Mouse (Mus musculus): ENCODE measurements around the gene Rag1. TPM values are rescaled to one million over a fixed set of nuclear protein-coding genes. Genes with fewer than 3 reads are reported as not detected.

Gene Rag1
- total RNA-seq, 4 experiments from 2014 or later = not detected

GRCm38 (mm10) chr2:101592023-101592841 is 57.1 kb downstream of the Rag1 start:
- DNase-seq (ENCODE audit: low spot score in 2 of 2) = no peak

GRCm38 (mm10) chr2:101591356-101591755 is 57.9 kb downstream of the Rag1 start:
- no peak for DNase-seq (ENCODE audit: low spot score in 2 of 2)

Other genes with a start within 250 kb of the Rag1 start
- gene Rag2, start 24.8 kb downstream of the Rag1 start, total RNA-seq (2022) = not detected
- 100 to 1,000 TPM in 2 of 4 experiments, 10 to 100 TPM in 2; 80.6 to 111 (median 96.6) TPM for gene B230118H07Rik, start within 50 bp of the Rag1 start, total RNA-seq (2022)
- gene Traf6, start 28.9 kb upstream of the Rag1 start, total RNA-seq (2022) = 10 to 100 TPM in 3 of 4 experiments, 1 to 10 TPM in 1; 9.4 to 13.3 (median 10.7) TPM
- gene Prr5l, start 233.5 kb upstream of the Rag1 start, total RNA-seq (2022) = under 1 TPM; 0.10 to 0.46 (median 0.16) TPM
- 10 to 100 TPM; 34.2 to 41.7 (median 39.4) TPM for gene Commd9, start 236.7 kb upstream of the Rag1 start, total RNA-seq (2022)